Mouse (Mus musculus): ENCODE measurements around the gene Rab37.

DNA sequence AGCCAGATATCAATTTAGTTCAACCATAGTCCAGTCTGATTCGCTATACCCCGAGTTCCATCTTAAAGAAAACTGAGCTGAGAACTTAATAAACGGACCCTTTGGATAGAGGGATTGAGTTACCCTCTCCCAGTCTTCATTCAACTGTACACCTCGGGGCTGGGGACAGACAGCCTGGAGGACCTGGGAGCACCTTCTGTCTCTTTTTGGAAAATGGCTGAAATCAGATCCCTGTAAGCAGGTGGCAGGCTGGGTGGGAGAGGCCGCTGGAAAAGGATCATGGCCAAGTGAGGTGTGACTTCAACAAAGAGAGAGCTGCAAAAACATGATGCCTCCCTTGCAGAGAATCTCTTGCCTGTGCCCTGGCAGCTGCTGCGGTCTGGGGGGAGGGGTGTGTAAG is 9.0 kb upstream of the Rab37 start:
- TF ChIP-seq CTCF (conservative IDR thresholded peaks at IDR 0.05; ENCODE audit: low read length) (no peak), POU5F1 (IDR thresholded peaks at IDR 0.05; ENCODE audit: borderline replicate concordance, low read length) (no peak), NANOG (IDR thresholded peaks at IDR 0.05; ENCODE audit: borderline replicate concordance, low read length) (no peak)

All from E14TG2a.4 (cell line).